Mouse (Mus musculus) thymus, adult 2 months (tissue): ENCODE measurements around the gene Cipc.

ENCODE experiments used
- CTCF ChIP-seq: fragments of 200-500 bp; IDR thresholded peaks from 2 replicates; pipeline ENCODE4 v1.5.1; 2012; ENCODE audit warnings: mild to moderate bottlenecking, control low read depth, low read length, moderate library complexity, borderline replicate concordance; ENCODE audit not compliant: control insufficient read depth, poor library complexity, insufficient read depth; ENCODE audit errors: extremely low read depth
- POLR2A ChIP-seq: fragments of 200-500 bp; IDR thresholded peaks from 2 replicates; pipeline ENCODE4 v1.6.1; 2012; ENCODE audit warnings: mild to moderate bottlenecking, low read length, control low read depth, moderate library complexity; ENCODE audit not compliant: control insufficient read depth, poor library complexity, insufficient read depth; ENCODE audit errors: extremely low read depth

DNA sequence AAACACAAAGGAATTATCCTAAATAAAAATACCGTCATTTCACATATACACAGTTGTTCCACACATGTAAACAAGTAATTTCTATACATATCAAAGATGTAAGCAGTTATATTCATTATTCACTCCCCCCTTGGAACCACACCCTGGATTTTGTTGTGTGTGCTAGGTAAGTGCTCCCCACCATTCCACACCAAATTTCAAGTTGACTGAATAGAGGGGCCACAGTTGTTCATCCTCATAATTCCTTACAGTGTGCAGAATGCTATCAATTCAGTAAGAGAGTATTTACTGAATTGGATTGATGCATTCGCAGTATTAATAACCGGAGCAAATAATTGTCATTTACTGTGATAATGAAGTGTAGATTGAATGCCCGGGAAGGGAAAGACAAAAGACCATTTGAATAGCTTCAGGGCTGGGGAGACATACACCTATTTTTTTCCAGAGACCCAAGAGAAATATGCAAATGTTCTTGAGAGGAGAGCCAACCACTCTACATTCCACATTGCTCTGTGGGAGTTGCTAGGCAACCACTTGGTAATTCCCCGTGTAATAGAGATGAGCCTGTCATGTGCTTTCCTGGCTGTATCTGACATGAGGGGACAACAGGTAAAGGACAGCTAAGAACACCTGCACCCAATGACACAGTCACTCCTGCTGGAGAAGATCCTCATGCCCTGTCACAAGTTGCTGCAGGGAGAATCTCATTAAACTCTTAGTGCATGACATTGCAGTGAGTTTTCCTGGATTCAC lies 4.9 kb upstream of the Cipc start:
- no peak for TF ChIP-seq POLR2A
- no peak for TF ChIP-seq CTCF
